Mouse (Mus musculus) left cerebral cortex, adult 18-20 months (tissue): Measurements from ENCODE around the gene Plekhd1. TPM values are rescaled to one million over a fixed set of nuclear protein-coding genes. Genes with fewer than 3 reads are reported as not detected.

Experiments used
- DNase-seq, 2 experiments: peaks; one replicate each; pipeline ENCODE4 v3.0.0; 2021 to 2022; ENCODE audit warnings: low spot score in 2 of 2, mixed read lengths in 1 of 2
- total RNA-seq, 2 experiments: library from RNA; stranded (reverse); gene quantifications; 2 replicates each; pipeline ENCODE4 v1.2.3; 2021

The Plekhd1 gene
- total RNA-seq, 2 experiments from 2014 or later, result 2.1 to 3.6 TPM

GRCm38 (mm10) chr12:80746031-80746813 is 53.8 kb downstream of the Plekhd1 start:
- DNase-seq, result peak in 1 of 2 experiments; percentile 17

GRCm38 (mm10) chr12:80751556-80751955 is 59.2 kb downstream of the Plekhd1 start:
- DNase-seq, result no peak

GRCm38 (mm10) chr12:80757751-80758558 is 65.6 kb downstream of the Plekhd1 start:
- DNase-seq, result no peak

GRCm38 (mm10) chr12:80758559-80759386 is 66.4 kb downstream of the Plekhd1 start:
- no peak for DNase-seq

GRCm38 (mm10) chr12:80759387-80759712 is 67.0 kb downstream of the Plekhd1 start:
- peak in 1 of 2 experiments; percentile 6 for DNase-seq

- peak; percentile 31 to 50 for DNase-seq
Measured at GRCm38 (mm10) chr12:80759713-80760395, 67.5 kb downstream of the Plekhd1 start.

GRCm38 (mm10) chr12:80760396-80760801 is 68.0 kb downstream of the Plekhd1 start, which contains the start of gene Ccdc177:
TSS of gene Ccdc177 (minus strand) at chr12:80760687.
- DNase-seq, result peak; percentile 89 to 90

GRCm38 (mm10) chr12:80762982-80763381 is 70.6 kb downstream of the Plekhd1 start:
- DNase-seq, result no peak

- DNase-seq, result no peak
Measured at GRCm38 (mm10) chr12:80764116-80764515, 71.7 kb downstream of the Plekhd1 start.

- DNase-seq, result peak; percentile 70 to 75
Measured at GRCm38 (mm10) chr12:80769697-80770096, 77.3 kb downstream of the Plekhd1 start.

Other genes with a start within 250 kb of the Plekhd1 start
- gene Exd2, start 229.5 kb upstream of the Plekhd1 start, total RNA-seq, result 100 to 1,000 TPM; 108 to 112 TPM
- gene Galnt16, start 174.3 kb upstream of the Plekhd1 start, total RNA-seq, result 10 to 100 TPM; 89.3 to 96.7 TPM
- 10 to 100 TPM; 40.6 to 41.3 TPM for gene Slc39a9, start 48.7 kb upstream of the Plekhd1 start, total RNA-seq
- 10 to 100 TPM; 31.9 to 37.2 TPM for gene Erh, start 48.2 kb upstream of the Plekhd1 start, total RNA-seq
- 10 to 100 TPM; 11.4 to 12.2 TPM for gene Ccdc177, start 68.1 kb downstream of the Plekhd1 start, total RNA-seq
- 10 to 100 TPM; 34.8 to 35.7 TPM for gene Susd6, start 97.9 kb downstream of the Plekhd1 start, total RNA-seq